Mouse (Mus musculus): ENCODE data around the gene Sparcl1. TPM values are rescaled to one million over a fixed set of nuclear protein-coding genes. Genes with fewer than 3 reads are reported as not detected.

Gene Sparcl1
- polyA plus RNA-seq, 1 experiment from 2014 or later: 24.1 TPM

GRCm38 (mm10) chr5:104080736-104081135 is 32.8 kb downstream of the Sparcl1 start:
- no peaks in the 10 kb centered on the region for H3K9me3 ChIP-seq (ENCODE audit: control insufficient read depth, low read length)
- no peaks in the 10 kb centered on the region for H3K4me1 ChIP-seq (replicated peaks; ENCODE audit: control insufficient read depth, insufficient read depth, low read length)
- no peaks in the 10 kb centered on the region for H3K27me3 ChIP-seq (ENCODE audit: control insufficient read depth, insufficient read depth, low read length)
- H3K4me3 ChIP-seq (ENCODE audit: low read depth, low read length): no peak overlapping the region
- no peak overlapping the region for H3K27ac ChIP-seq (ENCODE audit: low read depth, low read length)
- 89% methylated on average over 6 of the region's 6 CpGs for WGBS
- H3K4me2 ChIP-seq (ENCODE audit: low read depth, low read length, severe bottlenecking): no peak overlapping the region
- no peak overlapping the region for H3K9ac ChIP-seq (ENCODE audit: low read length)
- DNase-seq (ENCODE audit: low spot score): no peak
- no peak for ATAC-seq (replicated peaks; ENCODE audit: low FRiP score)
- H3K36me3 ChIP-seq (ENCODE audit: control insufficient read depth, insufficient read depth, low read length): no peaks in the 10 kb centered on the region

GRCm38 (mm10) chr5:104077508-104077907 is 36.0 kb downstream of the Sparcl1 start, which contains the start of gene Gm17660:
Gene Gm17660 (minus strand): TSS chr5:104077608.
- H3K9me3 ChIP-seq (ENCODE audit: control insufficient read depth, low read length): no peaks in the 10 kb centered on the region
- no peak for DNase-seq (ENCODE audit: low spot score)
- 93% methylated on average over 7 of the region's 7 CpGs for WGBS

GRCm38 (mm10) chr5:104076361-104076760 is 37.2 kb downstream of the Sparcl1 start:
- DNase-seq (ENCODE audit: low spot score): no peak

More at GRCm38 (mm10) chr5:104077508-104077907, 36.0 kb downstream of the Sparcl1 start, which contains the start of gene Gm17660:
- Histone ChIP-seq H3K4me1 (replicated peaks; ENCODE audit: control insufficient read depth, insufficient read depth, low read length) (peaks cover 4% of the 10 kb centered on the region), H3K4me3 (ENCODE audit: low read depth, low read length) (no peak within 1 kb of the TSS), H3K9ac (ENCODE audit: low read length) (no peak within 1 kb of the TSS), H3K4me2 (ENCODE audit: low read depth, low read length, severe bottlenecking) (no peak within 1 kb of the TSS), H3K27me3 (ENCODE audit: control insufficient read depth, insufficient read depth, low read length) (no peaks in the 10 kb centered on the region), H3K36me3 (ENCODE audit: control insufficient read depth, insufficient read depth, low read length) (no peaks in the 10 kb centered on the region), H3K27ac (ENCODE audit: low read depth, low read length) (no peak within 1 kb of the TSS)
- no peak for ATAC-seq (replicated peaks; ENCODE audit: low FRiP score)

GRCm38 (mm10) chr5:104074388-104074787 is 39.1 kb downstream of the Sparcl1 start:
- no peak overlapping the region for H3K4me2 ChIP-seq (ENCODE audit: low read depth, low read length, severe bottlenecking)
- WGBS: 33% methylated on average over 12 of the region's 12 CpGs
- H3K9ac ChIP-seq (ENCODE audit: low read length): no peak overlapping the region
- H3K36me3 ChIP-seq (ENCODE audit: control insufficient read depth, insufficient read depth, low read length): no peaks in the 10 kb centered on the region
- H3K27me3 ChIP-seq (ENCODE audit: control insufficient read depth, insufficient read depth, low read length): no peaks in the 10 kb centered on the region
- no peak overlapping the region for H3K27ac ChIP-seq (ENCODE audit: low read depth, low read length)
- no peaks in the 10 kb centered on the region for H3K9me3 ChIP-seq (ENCODE audit: control insufficient read depth, low read length)
- no peak overlapping the region for H3K4me3 ChIP-seq (ENCODE audit: low read depth, low read length)
- no peak; the same call in 1 of the 2 replicates for ATAC-seq (replicated peaks; ENCODE audit: low FRiP score)
- peaks cover 6% of the 10 kb centered on the region for H3K4me1 ChIP-seq (replicated peaks; ENCODE audit: control insufficient read depth, insufficient read depth, low read length)
- peak; percentile 83 for DNase-seq (ENCODE audit: low spot score)

More at GRCm38 (mm10) chr5:104076361-104076760, 37.2 kb downstream of the Sparcl1 start:
- no peaks in the 10 kb centered on the region for H3K36me3 ChIP-seq (ENCODE audit: control insufficient read depth, insufficient read depth, low read length)
- no peak for ATAC-seq (replicated peaks; ENCODE audit: low FRiP score)
- no peak overlapping the region for H3K9ac ChIP-seq (ENCODE audit: low read length)
- no peaks in the 10 kb centered on the region for H3K27me3 ChIP-seq (ENCODE audit: control insufficient read depth, insufficient read depth, low read length)
- no peak overlapping the region for H3K27ac ChIP-seq (ENCODE audit: low read depth, low read length)
- no peak overlapping the region for H3K4me3 ChIP-seq (ENCODE audit: low read depth, low read length)
- WGBS: 35% methylated on average over 10 of the region's 10 CpGs
- H3K4me1 ChIP-seq (replicated peaks; ENCODE audit: control insufficient read depth, insufficient read depth, low read length): peaks cover 6% of the 10 kb centered on the region
- H3K9me3 ChIP-seq (ENCODE audit: control insufficient read depth, low read length): no peaks in the 10 kb centered on the region
- no peak overlapping the region for H3K4me2 ChIP-seq (ENCODE audit: low read depth, low read length, severe bottlenecking)

- Histone ChIP-seq H3K4me1 (replicated peaks; ENCODE audit: control insufficient read depth, insufficient read depth, low read length) (peaks cover 6% of the 10 kb centered on the region), H3K27ac (ENCODE audit: low read depth, low read length) (no peak overlapping the region), H3K9me3 (ENCODE audit: control insufficient read depth, low read length) (no peaks in the 10 kb centered on the region), H3K4me2 (ENCODE audit: low read depth, low read length, severe bottlenecking) (no peak overlapping the region), H3K36me3 (ENCODE audit: control insufficient read depth, insufficient read depth, low read length) (no peaks in the 10 kb centered on the region), H3K9ac (ENCODE audit: low read length) (no peak overlapping the region), H3K27me3 (ENCODE audit: control insufficient read depth, insufficient read depth, low read length) (no peaks in the 10 kb centered on the region), H3K4me3 (ENCODE audit: low read depth, low read length) (no peak overlapping the region)
- WGBS: 73% methylated on average over 5 of the region's 5 CpGs
- DNase-seq (ENCODE audit: low spot score) (no peak), ATAC-seq (replicated peaks; ENCODE audit: low FRiP score) (peak; percentile 90)
Observed at GRCm38 (mm10) chr5:104073602-104074001, 39.9 kb downstream of the Sparcl1 start.

- Histone ChIP-seq H3K27ac (ENCODE audit: low read depth, low read length) (peak overlapping the region; percentile 78), H3K4me3 (ENCODE audit: low read depth, low read length) (no peak overlapping the region), H3K9ac (ENCODE audit: low read length) (no peak overlapping the region; the same call in 1 of the 2 replicates), H3K36me3 (ENCODE audit: control insufficient read depth, insufficient read depth, low read length) (no peaks in the 10 kb centered on the region), H3K9me3 (ENCODE audit: control insufficient read depth, low read length) (no peaks in the 10 kb centered on the region), H3K4me1 (replicated peaks; ENCODE audit: control insufficient read depth, insufficient read depth, low read length) (peaks cover 6% of the 10 kb centered on the region), H3K4me2 (ENCODE audit: low read depth, low read length, severe bottlenecking) (0 out of 2 replicates have a peak overlapping the region, but pooled peaks have one; percentile 21), H3K27me3 (ENCODE audit: control insufficient read depth, insufficient read depth, low read length) (no peaks in the 10 kb centered on the region)
- peak; percentile 92 for ATAC-seq (replicated peaks; ENCODE audit: low FRiP score)
- DNase-seq (ENCODE audit: low spot score): peak; percentile 65
- WGBS: 3% methylated on average over 6 of the region's 8 CpGs
Observed at GRCm38 (mm10) chr5:104072272-104072886, 41.2 kb downstream of the Sparcl1 start.

GRCm38 (mm10) chr5:104071048-104071447 is 42.5 kb downstream of the Sparcl1 start:
- WGBS: 77% methylated on average over 4 of the region's 4 CpGs
- ATAC-seq (replicated peaks; ENCODE audit: low FRiP score): no peak

GRCm38 (mm10) chr5:104068751-104069150 is 44.8 kb downstream of the Sparcl1 start:
- no peak overlapping the region for H3K4me3 ChIP-seq (ENCODE audit: low read depth, low read length)
- WGBS: 84% methylated on average over 7 of the region's 7 CpGs
- no peak overlapping the region for H3K4me2 ChIP-seq (ENCODE audit: low read depth, low read length, severe bottlenecking)
- H3K27ac ChIP-seq (ENCODE audit: low read depth, low read length): no peak overlapping the region
- DNase-seq (ENCODE audit: low spot score) (peak; percentile 71), ATAC-seq (replicated peaks; ENCODE audit: low FRiP score) (no peak)
- H3K4me1 ChIP-seq (replicated peaks; ENCODE audit: control insufficient read depth, insufficient read depth, low read length): peaks cover 6% of the 10 kb centered on the region
- H3K36me3 ChIP-seq (ENCODE audit: control insufficient read depth, insufficient read depth, low read length): no peaks in the 10 kb centered on the region
- H3K9ac ChIP-seq (ENCODE audit: low read length): no peak overlapping the region
- H3K9me3 ChIP-seq (ENCODE audit: control insufficient read depth, low read length): no peaks in the 10 kb centered on the region
- no peaks in the 10 kb centered on the region for H3K27me3 ChIP-seq (ENCODE audit: control insufficient read depth, insufficient read depth, low read length)

More at GRCm38 (mm10) chr5:104071048-104071447, 42.5 kb downstream of the Sparcl1 start:
- no peaks in the 10 kb centered on the region for H3K36me3 ChIP-seq (ENCODE audit: control insufficient read depth, insufficient read depth, low read length)
- no peaks in the 10 kb centered on the region for H3K27me3 ChIP-seq (ENCODE audit: control insufficient read depth, insufficient read depth, low read length)
- H3K4me3 ChIP-seq (ENCODE audit: low read depth, low read length): no peak overlapping the region
- no peak overlapping the region for H3K9ac ChIP-seq (ENCODE audit: low read length)
- no peak overlapping the region for H3K27ac ChIP-seq (ENCODE audit: low read depth, low read length)
- H3K9me3 ChIP-seq (ENCODE audit: control insufficient read depth, low read length): no peaks in the 10 kb centered on the region
- H3K4me2 ChIP-seq (ENCODE audit: low read depth, low read length, severe bottlenecking): no peak overlapping the region
- H3K4me1 ChIP-seq (replicated peaks; ENCODE audit: control insufficient read depth, insufficient read depth, low read length): peaks cover 6% of the 10 kb centered on the region
- no peak for DNase-seq (ENCODE audit: low spot score)
